Mouse (Mus musculus) left cerebral cortex, postnatal 36 days (tissue): ENCODE data around the gene Rnaseh2c. TPM values are rescaled to one million over a fixed set of nuclear protein-coding genes. Genes with fewer than 3 reads are reported as not detected.

Experiments
- DNase-seq, 2 experiments: peaks; one replicate each; pipeline ENCODE4 v3.0.0; 2021 to 2022; ENCODE audit warnings: low spot score in 2 of 2, mixed read lengths in 1 of 2
- intact Hi-C: fragments of 180-260 bp; cut with DNase I; formaldehyde crosslinking; loops from one replicate; pipeline ENCODE4 v1.15.1; 2025
- total RNA-seq, 2 experiments: library from RNA; stranded (reverse); gene quantifications; 2 replicates each; pipeline ENCODE4 v1.2.3; 2021

Rnaseh2c gene
- total RNA-seq, 2 experiments from 2014 or later, result 73.2 to 74.8 TPM

- intact Hi-C loops, result no loop called here
- no peak for DNase-seq
Observed at GRCm38 (mm10) chr19:5571831-5572230, 29.8 kb upstream of the Rnaseh2c start.

- intact Hi-C loops, result no loop called here
- peak; percentile 67 to 73 for DNase-seq
Observed at GRCm38 (mm10) chr19:5572331-5573125, 29.1 kb upstream of the Rnaseh2c start.

- no peak for DNase-seq
- intact Hi-C loops, result no loop called here
Observed at GRCm38 (mm10) chr19:5575336-5575735, 26.3 kb upstream of the Rnaseh2c start.

- DNase-seq, result no peak
- intact Hi-C loops, result loop anchor here (5.0 kb wide), 1 partner anchor 42 kb away; no protein-coding TSS in a partner anchor
Observed at GRCm38 (mm10) chr19:5579971-5580370, 21.7 kb upstream of the Rnaseh2c start.

- no peak for DNase-seq
- intact Hi-C loops, result loop anchor here (5.0 kb wide), 1 partner anchor 42 kb away; no protein-coding TSS in a partner anchor
Observed at GRCm38 (mm10) chr19:5580776-5581175, 20.9 kb upstream of the Rnaseh2c start.

- no peak for DNase-seq
- intact Hi-C loops, result loop anchor here (5.0 kb wide), 1 partner anchor 40 kb away; no protein-coding TSS in a partner anchor
Observed at GRCm38 (mm10) chr19:5581995-5582394, 19.7 kb upstream of the Rnaseh2c start.

- DNase-seq, result no peak
- intact Hi-C loops, result no loop called here
Observed at GRCm38 (mm10) chr19:5589159-5589558, 12.5 kb upstream of the Rnaseh2c start.

GRCm38 (mm10) chr19:5591888-5592287 lies 9.8 kb upstream of the Rnaseh2c start:
- intact Hi-C loops, result no loop called here

GRCm38 (mm10) chr19:5599224-5599623 lies 2.4 kb upstream of the Rnaseh2c start:
- DNase-seq, result no peak
- intact Hi-C loops, result no loop called here

More at GRCm38 (mm10) chr19:5591888-5592287, 9.8 kb upstream of the Rnaseh2c start:
- no peak for DNase-seq

GRCm38 (mm10) chr19:5603664-5604063 lies 2.0 kb downstream of the Rnaseh2c start:
- intact Hi-C loops, result no loop called here
- DNase-seq, result no peak

GRCm38 (mm10) chr19:5605126-5605525 lies 3.5 kb downstream of the Rnaseh2c start:
- intact Hi-C loops, result loop anchor here (5.0 kb wide), 1 partner anchor 42 kb away; no protein-coding TSS in a partner anchor
- peak; percentile 16 to 41 for DNase-seq

- intact Hi-C loops, result loop anchor here (5.0 kb wide), 1 partner anchor 41 kb away; no protein-coding TSS in a partner anchor
- DNase-seq, result no peak
Observed at GRCm38 (mm10) chr19:5606196-5606595, 4.5 kb downstream of the Rnaseh2c start.

- intact Hi-C loops, result loop anchor here (5.0 kb wide), 1 partner anchor 39 kb away; no protein-coding TSS in a partner anchor
- DNase-seq, result no peak
Observed at GRCm38 (mm10) chr19:5607705-5608410, 6.2 kb downstream of the Rnaseh2c start.

GRCm38 (mm10) chr19:5608707-5609106 lies 7.0 kb downstream of the Rnaseh2c start:
- intact Hi-C loops, result loop anchor here (5.0 kb wide), 1 partner anchor 39 kb away; no protein-coding TSS in a partner anchor
- no peak for DNase-seq

- intact Hi-C loops, result loop anchor here (5.0 kb wide), 1 partner anchor 38 kb away; no protein-coding TSS in a partner anchor
- DNase-seq, result no peak
Observed at GRCm38 (mm10) chr19:5609171-5609546, 7.5 kb downstream of the Rnaseh2c start.

GRCm38 (mm10) chr19:5609547-5610404 lies 8.1 kb downstream of the Rnaseh2c start, which contains the start of gene Kat5:
Gene Kat5 (minus strand): TSS chr19:5610237.
- peak; percentile 96 for DNase-seq
- intact Hi-C loops, result loop anchor here (2.0 to 5.0 kb wide), 2 partner anchors 38 to 79 kb away; partner anchors contain the start of genes Map3k11 and Pcnx3

GRCm38 (mm10) chr19:5611973-5612372 lies 10.3 kb downstream of the Rnaseh2c start:
- intact Hi-C loops, result loop anchor here (2.0 kb wide), 1 partner anchor 77 kb away; the partner anchor contains the start of genes Map3k11 and Pcnx3
- DNase-seq, result no peak

GRCm38 (mm10) chr19:5612762-5613411 lies 11.2 kb downstream of the Rnaseh2c start:
- DNase-seq, result no peak
- intact Hi-C loops, result no loop called here

GRCm38 (mm10) chr19:5614953-5615352 lies 13.3 kb downstream of the Rnaseh2c start:
- DNase-seq, result no peak
- intact Hi-C loops, result no loop called here
